ENCODE assay signal across 9 mouse cellular contexts in the genomic region with DNA sequence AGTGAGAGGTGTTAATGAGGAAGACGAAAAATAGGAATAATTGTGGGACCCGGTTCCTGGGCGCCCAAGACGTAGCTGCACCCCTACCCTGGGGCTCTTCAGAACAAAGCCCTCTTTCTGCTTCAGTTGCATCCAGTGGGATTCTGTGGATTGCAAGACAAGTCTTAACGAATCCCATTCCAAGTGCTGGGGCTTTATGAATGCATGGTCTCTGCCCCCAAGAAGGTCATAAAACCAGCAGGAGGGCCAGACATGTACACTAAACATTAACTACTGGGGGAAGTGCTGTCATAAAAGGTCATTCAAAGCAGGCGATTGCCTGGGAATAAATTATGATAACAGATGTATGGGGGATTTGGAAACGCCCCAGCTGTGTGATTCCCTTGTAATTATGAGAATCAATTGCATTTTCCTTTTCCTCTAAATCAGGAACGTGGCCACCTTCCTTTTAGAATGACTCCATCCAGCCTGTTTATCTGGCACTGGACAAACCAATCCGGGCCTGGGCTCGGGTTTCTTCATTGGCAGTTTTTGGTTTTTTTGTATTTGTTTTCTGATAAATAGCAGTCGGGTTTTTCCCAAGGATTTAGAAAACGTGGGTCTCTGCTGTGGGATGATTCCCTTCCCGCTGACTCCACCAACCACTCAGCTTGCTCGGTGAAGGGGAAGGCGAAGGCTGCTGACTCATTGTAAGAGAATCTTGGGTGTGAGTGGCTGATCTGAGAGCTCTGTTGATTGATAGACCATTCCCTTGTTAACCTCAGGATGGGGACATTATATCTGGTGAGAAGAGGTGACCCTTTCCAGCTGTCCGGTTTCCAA. TPM values are rescaled to one million over a fixed set of nuclear protein-coding genes. Genes with fewer than 3 reads are reported as not detected.
DNase-seq lines count a peak whose midpoint lies in the region; ATAC-seq lines count a peak whose summit lies in the region.
"Had no signal": no experiment of that assay in that cellular context is flagged by ENCODE, and none has a peak within 500 bp of the region (broad histone marks: within the 10 kb centered on the region; RNA-seq: fewer than 3 reads in every experiment).

No protein-coding gene starts in this region.

- no peak overlapping the region for H3K9ac ChIP-seq in intestine, embryonic 16.5 days (ENCODE audit: low read depth, low read length)
- H3K9ac ChIP-seq in midbrain, embryonic 14.5 days (replicated peaks; ENCODE audit: low read length): no peak overlapping the region

- ATAC-seq in intestine, embryonic 16.5 days: peak; percentile 91
- peak; percentile 53 for ATAC-seq in midbrain, embryonic 14.5 days (ENCODE audit: low FRiP score, low TSS enrichment)

- H3K4me1 ChIP-seq in intestine, embryonic 16.5 days (ENCODE audit: control insufficient read depth, insufficient read depth, low read length): peaks cover 26% of the 10 kb centered on the region
- peaks cover 15% of the 10 kb centered on the region for H3K4me1 ChIP-seq in midbrain, embryonic 14.5 days (ENCODE audit: control insufficient read depth, insufficient read depth, low read length)

- H3K36me3 ChIP-seq in intestine, embryonic 16.5 days (ENCODE audit: control insufficient read depth, insufficient read depth, low read length): no peaks in the 10 kb centered on the region
- H3K36me3 ChIP-seq in midbrain, embryonic 14.5 days (ENCODE audit: control insufficient read depth, insufficient read depth, low read length): no peaks in the 10 kb centered on the region

- peak; percentile 34 to 46 for DNase-seq in layer of hippocampus, postnatal 10 days (ENCODE audit: low spot score in 2 of 2)
- no peak for DNase-seq in layer of hippocampus, adult 9-10 months (ENCODE audit: low spot score)
- peak; percentile 63 for DNase-seq in embryo, embryonic 11 days
- DNase-seq in midbrain, embryonic 14.5 days: peak; percentile 25
- no peak for DNase-seq in gastrocnemius, postnatal 14 days
- DNase-seq in thymus, postnatal 36 days: no peak
- no peak for DNase-seq in cerebellum, adult 11 months

- peak overlapping the region; percentile 32; the same call in 1 of the 2 replicates for H3K4me3 ChIP-seq in intestine, embryonic 16.5 days (ENCODE audit: low read length)
- peak overlapping the region; percentile 11; the same call in 1 of the 2 replicates for H3K4me3 ChIP-seq in midbrain, embryonic 14.5 days (replicated peaks; ENCODE audit: low read depth, low read length)

- intact Hi-C loops in gastrocnemius, postnatal 14 days (cut with DNase I; ENCODE audit: low total_unique reads): no loop called here

- 18% methylated on average over 16 of the region's 16 CpGs for WGBS in intestine, embryonic 16.5 days
- WGBS in midbrain, embryonic 14.5 days: 37% methylated on average over 16 of the region's 16 CpGs

- H3K9me3 ChIP-seq in intestine, embryonic 16.5 days (ENCODE audit: control insufficient read depth, low read length): no peaks in the 10 kb centered on the region
- no peaks in the 10 kb centered on the region for H3K9me3 ChIP-seq in midbrain, embryonic 14.5 days (ENCODE audit: control insufficient read depth, low read length)

- peak overlapping the region; percentile 98 for H3K27ac ChIP-seq in intestine, embryonic 16.5 days (ENCODE audit: low read length)
- peak overlapping the region; percentile 80 for H3K27ac ChIP-seq in midbrain, embryonic 14.5 days (replicated peaks; ENCODE audit: low read depth, low read length)

- H3K4me2 ChIP-seq in intestine, embryonic 16.5 days (ENCODE audit: low read depth, low read length): peak overlapping the region; percentile 55
- peak overlapping the region; percentile 46 for H3K4me2 ChIP-seq in midbrain, embryonic 14.5 days (ENCODE audit: low read length)

- no peaks in the 10 kb centered on the region for H3K27me3 ChIP-seq in intestine, embryonic 16.5 days (replicated peaks; ENCODE audit: control insufficient read depth, insufficient read depth, low read length)
- no peaks in the 10 kb centered on the region for H3K27me3 ChIP-seq in midbrain, embryonic 14.5 days (ENCODE audit: control insufficient read depth, insufficient read depth, low read length)

RNA-seq across cellular contexts. Expression of a gene that starts 12.5 kb away (rescaled TPM):
- total RNA-seq in layer of hippocampus, postnatal 10 days (2021): 10 to 100 TPM; 30.8 to 30.9 TPM
- 19.3 and 20.2 TPM in 2 replicates for polyA plus RNA-seq in intestine, embryonic 16.5 days (2015; fragmentation: Nextera tagmentation; extraction: Ambion mirVana)
- polyA plus RNA-seq in midbrain, embryonic 14.5 days (2014; fragmentation: Nextera tagmentation; extraction: Ambion mirVana): 60.0 and 63.6 TPM in 2 replicates
- 1 to 10 TPM; 4.7 to 4.8 TPM for total RNA-seq in gastrocnemius, postnatal 14 days (2021)

RNA-seq across cellular contexts. Expression of a gene that starts 12.6 kb away (rescaled TPM):
- total RNA-seq in layer of hippocampus, postnatal 10 days (2021): 1 to 10 TPM; 4.7 TPM
- polyA plus RNA-seq in intestine, embryonic 16.5 days (2015; fragmentation: Nextera tagmentation; extraction: Ambion mirVana): 16.9 and 17.2 TPM in 2 replicates
- polyA plus RNA-seq in midbrain, embryonic 14.5 days (2014; fragmentation: Nextera tagmentation; extraction: Ambion mirVana): 13.0 and 13.2 TPM in 2 replicates
- total RNA-seq in gastrocnemius, postnatal 14 days (2021): 1 to 10 TPM; 2.0 to 2.3 TPM

RNA-seq across cellular contexts. Expression of a gene that starts 26.3 kb away (rescaled TPM):
- 10 to 100 TPM; 49.4 to 52.8 TPM for total RNA-seq in layer of hippocampus, postnatal 10 days (2021)
- 51.4 and 57.1 TPM in 2 replicates for polyA plus RNA-seq in intestine, embryonic 16.5 days (2015; fragmentation: Nextera tagmentation; extraction: Ambion mirVana)
- 24.0 and 30.1 TPM in 2 replicates for polyA plus RNA-seq in midbrain, embryonic 14.5 days (2014; fragmentation: Nextera tagmentation; extraction: Ambion mirVana)
- total RNA-seq in gastrocnemius, postnatal 14 days (2021): 1 to 10 TPM; 6.4 to 8.4 TPM

RNA-seq across cellular contexts. Expression of a gene that starts 26.6 kb away (rescaled TPM):
- total RNA-seq in layer of hippocampus, postnatal 10 days (2021): not detected
- polyA plus RNA-seq in intestine, embryonic 16.5 days (2015; fragmentation: Nextera tagmentation; extraction: Ambion mirVana): not detected in 2 replicates
- not detected in 2 replicates for polyA plus RNA-seq in midbrain, embryonic 14.5 days (2014; fragmentation: Nextera tagmentation; extraction: Ambion mirVana)
- not detected for total RNA-seq in gastrocnemius, postnatal 14 days (2021)
- total RNA-seq: neutrophil, adult 5-6 weeks had no signal

RNA-seq across cellular contexts. Expression of a gene that starts 26.6 kb away (rescaled TPM):
- 10 to 100 TPM; 12.4 to 12.6 TPM for total RNA-seq in layer of hippocampus, postnatal 10 days (2021)
- 26.7 and 30.0 TPM in 2 replicates for polyA plus RNA-seq in intestine, embryonic 16.5 days (2015; fragmentation: Nextera tagmentation; extraction: Ambion mirVana)
- 44.9 and 51.8 TPM in 2 replicates for polyA plus RNA-seq in midbrain, embryonic 14.5 days (2014; fragmentation: Nextera tagmentation; extraction: Ambion mirVana)
- total RNA-seq in gastrocnemius, postnatal 14 days (2021): 1 to 10 TPM; 7.2 to 7.6 TPM

Comparison
In these comparisons a context has a peak if more than half of its experiments do, and no peak if none do; other contexts are left out.
1. DNase-seq: peak in layer of hippocampus, postnatal 10 days (2 of 2), embryo, embryonic 11 days (single experiment) and midbrain, embryonic 14.5 days (single experiment); none in layer of hippocampus, adult 9-10 months (single experiment), gastrocnemius, postnatal 14 days (single experiment), thymus, postnatal 36 days (0 of 2) and cerebellum, adult 11 months (single experiment).
2. RNA of a gene that starts 12.5 kb away (total RNA-seq): 30.8 to 30.9 TPM in layer of hippocampus, postnatal 10 days; 4.7 to 4.8 TPM in gastrocnemius, postnatal 14 days; every median in the first group is over 4 times any median in the second.
3. RNA of a gene that starts 26.3 kb away (total RNA-seq): 49.4 to 52.8 TPM in layer of hippocampus, postnatal 10 days; 6.4 to 8.4 TPM in gastrocnemius, postnatal 14 days; every median in the first group is over 4 times any median in the second.